Mouse (Mus musculus): Measurements from ENCODE around the gene Dync2h1. TPM values are rescaled to one million over a fixed set of nuclear protein-coding genes. Genes with fewer than 3 reads are reported as not detected.

Dync2h1 gene
- total RNA-seq (2023), result 5.4 TPM

DNA sequence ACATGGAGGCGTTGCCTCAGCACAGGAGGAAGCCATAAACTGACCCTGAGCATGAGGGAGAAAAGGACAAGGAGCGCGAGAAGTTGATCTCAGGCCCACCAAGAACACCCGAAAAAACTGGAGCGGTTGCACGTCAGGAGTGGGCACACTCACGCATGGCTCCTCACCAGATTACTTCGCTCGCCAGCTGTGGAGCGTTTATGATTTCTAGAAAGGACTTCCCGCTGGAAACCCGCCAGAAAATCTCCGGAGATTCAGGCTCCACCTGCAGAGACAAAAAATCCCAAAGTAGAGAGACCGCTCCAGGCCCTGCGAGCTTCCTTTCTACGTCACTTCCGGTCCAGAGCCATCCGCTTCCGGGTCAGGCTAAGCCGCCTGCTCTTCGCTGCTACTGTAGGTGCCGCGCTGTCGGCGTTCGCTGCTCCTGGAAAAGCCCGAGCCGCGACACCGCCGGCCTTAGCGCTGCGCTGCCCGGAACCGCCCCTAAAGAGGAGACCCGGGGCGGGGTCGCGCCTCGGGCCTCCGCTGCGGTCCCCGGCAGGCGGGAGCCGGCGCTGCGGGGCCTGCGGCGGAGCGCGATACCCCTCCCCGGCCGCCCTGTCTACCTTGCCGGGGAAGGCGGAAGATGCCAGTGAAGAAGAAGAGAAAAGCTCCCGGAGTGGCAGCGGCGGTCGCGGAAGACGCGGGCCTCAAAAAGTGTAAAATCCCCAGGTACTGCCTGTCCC, at the start of gene Dync2h1, which contains the start of gene Dcun1d5:
Gene Dync2h1 (minus strand): TSS at position 275 of the 725 bp plus-strand sequence.
Gene Dcun1d5 (plus strand): TSS at position 349 of the 725 bp plus-strand sequence.

Other genes with a start within 250 kb of the Dync2h1 start
- gene Dcun1d5, start 74 bp upstream of the Dync2h1 start, total RNA-seq (2023), result 69.1 TPM
- not detected for gene Mmp13, start 88.1 kb upstream of the Dync2h1 start, total RNA-seq (2023)
- gene Mmp12, start 159.9 kb upstream of the Dync2h1 start, total RNA-seq (2023), result 2.4 TPM
- gene Mmp1b, start 203.6 kb upstream of the Dync2h1 start, total RNA-seq (2023), result not detected

Data from CD8-positive naive resting alpha-beta T cell, adult 57 days (primary cell).